Mouse (Mus musculus) midbrain, embryonic 16.5 days (tissue): ENCODE measurements around the gene Tbc1d10a. TPM values are rescaled to one million over a fixed set of nuclear protein-coding genes. Genes with fewer than 3 reads are reported as not detected.
A peak's percentile ranks its signal among the peaks of the same experiment; 100 is the strongest.

Experiments used
- ATAC-seq: fragments of 200-750 bp; cut with Nextera tagmentation; 2 replicates; pipeline ENCODE4 v1.8.0; 2017; ENCODE audit warnings: moderate TSS enrichment
- H3K27ac ChIP-seq: fragments of 300-500 bp; sonication (generic); 2 replicates; pipeline ENCODE4 v1.5.1; 2014; ENCODE audit warnings: mild to moderate bottlenecking, low read length, mixed read lengths
- H3K27me3 ChIP-seq: fragments of 300-500 bp; sonication (generic); 2 replicates; pipeline ENCODE4 v1.6.1; 2014; ENCODE audit warnings: low read depth, low read length, mixed read lengths; ENCODE audit not compliant: control insufficient read depth, insufficient read depth
- H3K36me3 ChIP-seq: fragments of 300-500 bp; sonication (generic); 2 replicates; pipeline ENCODE4 v1.6.1; 2014; ENCODE audit warnings: mild to moderate bottlenecking, low read length, moderate library complexity, mixed read lengths; ENCODE audit not compliant: control insufficient read depth, insufficient read depth
- H3K4me1 ChIP-seq: fragments of 300-500 bp; sonication (generic); 2 replicates; pipeline ENCODE4 v1.6.1; 2014; ENCODE audit warnings: mild to moderate bottlenecking, low read length, mixed read lengths; ENCODE audit not compliant: control insufficient read depth, insufficient read depth
- H3K4me2 ChIP-seq: fragments of 300-500 bp; sonication (generic); 2 replicates; pipeline ENCODE4 v1.6.1; 2014; ENCODE audit warnings: mild to moderate bottlenecking, low read length, mixed read lengths
- H3K4me3 ChIP-seq: fragments of 300-500 bp; sonication (generic); 2 replicates; pipeline ENCODE4 v1.5.1; 2014; ENCODE audit warnings: low read depth, mild to moderate bottlenecking, low read length, moderate library complexity, mixed read lengths
- H3K9ac ChIP-seq: fragments of 300-500 bp; sonication (generic); 2 replicates; pipeline ENCODE4 v1.6.1; 2014; ENCODE audit warnings: low read depth, low read length, mixed read lengths
- H3K9me3 ChIP-seq: fragments of 300-500 bp; sonication (generic); replicated peaks from 2 replicates; pipeline ENCODE4 v1.6.1; 2014; ENCODE audit warnings: mild to moderate bottlenecking, low read length, mixed read lengths; ENCODE audit not compliant: control insufficient read depth, poor library complexity, severe bottlenecking
- WGBS: fragments of 180-500 bp; shearing (Covaris S2); extraction: QIAGEN DNeasy Blood & Tissue Kit; methylation state at CpG from one replicate; pipeline ENCODE4 v1.1.7; 2014; 5-methylcytosine and 5-hydroxymethylcytosine counted together
- polyA plus RNA-seq: library from polyadenylated mRNA; unstranded; fragments of >200 nt; fragmentation: Nextera tagmentation; extraction: Ambion mirVana; gene quantifications from 2 replicates; pipeline ENCODE4 v1.2.1, GENCODE M21; 2015

Gene Tbc1d10a
- polyA plus RNA-seq, 1 experiment from 2014 or later = 34.8 TPM

DNA sequence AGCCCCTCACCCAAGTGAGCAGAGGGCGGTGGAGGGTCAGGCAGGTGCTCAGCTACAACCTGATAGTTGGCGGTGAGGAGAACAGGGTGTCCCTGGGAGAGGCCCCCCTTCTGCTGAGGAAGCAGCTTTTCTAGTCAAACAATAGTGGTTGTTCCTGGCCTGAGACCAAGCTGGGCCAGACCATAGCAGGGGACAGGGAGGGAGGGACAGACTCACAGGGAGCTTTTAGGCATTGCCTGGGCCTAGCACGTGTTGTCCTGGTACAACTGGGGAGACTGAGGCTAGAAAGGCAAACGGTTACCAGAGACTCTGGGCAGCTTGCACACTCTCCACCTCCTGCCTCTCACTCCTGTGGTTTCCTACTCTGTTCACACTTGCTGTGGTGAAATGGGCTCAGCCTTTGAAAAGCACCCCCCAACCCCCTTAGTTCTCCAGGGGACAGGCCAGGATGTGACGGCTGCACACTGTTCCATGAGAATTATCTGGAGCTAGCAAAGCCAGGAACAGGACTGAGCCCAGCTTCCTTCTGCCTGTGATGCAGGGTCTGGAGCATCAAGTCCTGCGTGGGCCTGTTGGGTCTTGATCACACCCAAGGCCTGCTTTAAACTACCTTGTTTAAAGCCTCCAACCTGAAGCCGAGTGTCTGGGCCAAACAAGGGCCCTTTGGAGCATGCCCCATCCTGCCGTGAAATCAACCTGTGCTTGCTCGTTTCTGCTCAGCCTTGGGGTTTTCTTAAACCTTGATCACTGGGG is 29.8 kb downstream of the Tbc1d10a start:
- ATAC-seq = no peak
- WGBS = 78% methylated on average over 9 of the region's 9 CpGs
- Histone ChIP-seq H3K27ac (no peak overlapping the region), H3K27me3 (peaks cover 14% of the 10 kb centered on the region), H3K9me3 (no peaks in the 10 kb centered on the region; the same call in 1 of the 2 replicates), H3K9ac (no peak overlapping the region), H3K4me2 (no peak overlapping the region), H3K4me3 (no peak overlapping the region), H3K36me3 (peaks cover 20% of the 10 kb centered on the region; the same call in 1 of the 2 replicates), H3K4me1 (peaks cover 7% of the 10 kb centered on the region; the same call in 1 of the 2 replicates)

DNA sequence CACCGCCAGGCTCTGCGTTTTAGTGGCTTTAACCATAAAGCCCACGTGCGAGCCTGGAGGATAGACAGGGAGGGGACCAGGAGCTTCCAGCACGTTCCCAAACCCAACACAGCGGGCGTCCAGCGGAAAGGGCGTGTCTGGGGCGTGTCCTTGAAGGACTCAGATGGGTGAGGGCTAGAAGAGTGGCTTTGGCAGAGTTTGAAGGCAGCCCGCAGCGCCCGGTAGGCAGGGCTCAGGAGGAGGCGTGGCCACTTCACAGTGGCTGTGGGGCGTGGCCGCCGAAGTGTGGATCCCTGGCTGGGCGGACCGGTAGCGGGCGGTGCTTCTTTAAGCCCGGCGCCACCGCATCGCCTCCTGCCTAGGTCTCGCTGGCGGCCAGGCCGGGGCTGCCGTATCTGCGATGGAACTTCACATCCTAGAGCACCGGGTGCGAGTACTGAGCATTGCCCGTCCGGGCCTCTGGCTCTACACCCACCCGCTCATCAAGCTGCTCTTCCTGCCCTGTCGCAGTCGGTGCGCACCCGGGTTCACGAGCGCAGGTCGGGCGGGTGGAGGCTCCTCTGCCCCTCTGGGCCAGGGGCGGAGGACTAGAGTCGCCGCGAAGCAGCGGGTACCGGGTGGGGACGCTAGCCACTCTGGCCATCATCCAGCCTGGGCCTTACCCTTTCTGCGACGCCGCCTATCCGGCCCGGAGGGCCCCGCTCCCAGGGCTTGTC is 31.5 kb downstream of the Tbc1d10a start, which contains the start of gene Castor1:
Gene Castor1 (plus strand): TSS at position 312 of the 716 bp plus-strand sequence.
- H3K9me3 ChIP-seq = no peaks in the 10 kb centered on the region; the same call in 1 of the 2 replicates
- ATAC-seq = peak; percentile 65
- peak within 1 kb of the TSS; percentile 55 for H3K9ac ChIP-seq
- H3K4me3 ChIP-seq = peak within 1 kb of the TSS; percentile 41
- peaks cover 14% of the 10 kb centered on the region for H3K27me3 ChIP-seq
- peak within 1 kb of the TSS; percentile 79 for H3K4me2 ChIP-seq
- peaks cover 13% of the 10 kb centered on the region; the same call in 1 of the 2 replicates for H3K36me3 ChIP-seq
- 2% methylated on average over 56 of the region's 56 CpGs for WGBS
- no peak within 1 kb of the TSS for H3K27ac ChIP-seq
- H3K4me1 ChIP-seq = peaks cover 7% of the 10 kb centered on the region; the same call in 1 of the 2 replicates

DNA sequence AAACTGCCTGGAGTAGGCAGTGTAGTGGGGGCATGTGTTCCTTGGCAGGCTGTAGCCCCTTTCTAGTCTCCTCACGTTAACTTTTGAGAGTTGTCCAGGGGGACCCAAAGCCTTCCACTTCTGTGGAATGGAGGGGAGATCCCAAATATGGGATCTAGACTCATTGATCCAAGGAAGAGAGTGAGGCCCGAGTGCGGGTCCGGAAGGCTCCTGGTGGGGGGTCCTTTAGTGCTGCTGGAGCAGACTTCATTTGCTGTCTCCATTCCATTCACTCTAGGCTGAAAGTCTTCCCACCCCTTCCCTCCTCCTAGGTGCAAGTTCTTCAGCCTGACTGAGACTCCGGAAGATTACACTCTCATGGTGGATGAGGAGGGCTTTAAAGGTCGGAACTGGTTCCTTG is 32.0 kb downstream of the Tbc1d10a start:
- Histone ChIP-seq H3K4me1 (peaks cover 7% of the 10 kb centered on the region; the same call in 1 of the 2 replicates), H3K4me2 (peak overlapping the region; percentile 79), H3K9me3 (no peaks in the 10 kb centered on the region; the same call in 1 of the 2 replicates), H3K4me3 (peak overlapping the region; percentile 41), H3K27ac (no peak overlapping the region), H3K27me3 (peaks cover 14% of the 10 kb centered on the region), H3K36me3 (peaks cover 10% of the 10 kb centered on the region; the same call in 1 of the 2 replicates), H3K9ac (peak overlapping the region; percentile 55)
- 4% methylated on average over 6 of the region's 6 CpGs for WGBS
- ATAC-seq = 0 out of 2 replicates have a peak, but pooled peaks have one; percentile 33

DNA sequence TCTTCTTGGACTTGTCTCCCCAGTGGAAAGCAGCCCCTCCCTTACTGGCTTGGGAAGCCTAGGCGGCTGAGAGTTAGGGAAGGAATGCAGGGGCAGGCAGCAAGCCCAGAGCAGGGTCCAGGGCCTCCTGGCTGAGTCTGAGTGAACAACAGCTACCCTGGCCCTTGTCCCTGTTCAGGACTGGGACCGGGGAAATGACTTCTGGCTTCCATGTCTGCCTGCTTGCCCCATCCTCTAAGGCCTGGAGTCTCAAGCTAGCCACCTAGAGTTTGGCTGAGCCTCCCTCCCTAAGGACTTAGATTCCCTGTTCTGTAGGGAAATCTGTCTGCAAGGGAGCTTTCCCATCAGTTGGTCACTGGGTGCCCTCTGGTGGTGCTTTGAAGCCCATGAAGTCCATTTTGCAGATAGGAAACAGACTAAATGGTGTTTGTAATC is 32.7 kb downstream of the Tbc1d10a start:
- H3K9me3 ChIP-seq = no peaks in the 10 kb centered on the region; the same call in 1 of the 2 replicates
- H3K4me3 ChIP-seq = no peak overlapping the region
- 15% methylated on average over 2 of the region's 2 CpGs for WGBS
- H3K9ac ChIP-seq = no peak overlapping the region
- H3K4me2 ChIP-seq = no peak overlapping the region
- peaks cover 14% of the 10 kb centered on the region for H3K27me3 ChIP-seq
- H3K4me1 ChIP-seq = peaks cover 7% of the 10 kb centered on the region; the same call in 1 of the 2 replicates
- no peak for ATAC-seq
- H3K27ac ChIP-seq = no peak overlapping the region
- peaks cover 6% of the 10 kb centered on the region; the same call in 1 of the 2 replicates for H3K36me3 ChIP-seq

DNA sequence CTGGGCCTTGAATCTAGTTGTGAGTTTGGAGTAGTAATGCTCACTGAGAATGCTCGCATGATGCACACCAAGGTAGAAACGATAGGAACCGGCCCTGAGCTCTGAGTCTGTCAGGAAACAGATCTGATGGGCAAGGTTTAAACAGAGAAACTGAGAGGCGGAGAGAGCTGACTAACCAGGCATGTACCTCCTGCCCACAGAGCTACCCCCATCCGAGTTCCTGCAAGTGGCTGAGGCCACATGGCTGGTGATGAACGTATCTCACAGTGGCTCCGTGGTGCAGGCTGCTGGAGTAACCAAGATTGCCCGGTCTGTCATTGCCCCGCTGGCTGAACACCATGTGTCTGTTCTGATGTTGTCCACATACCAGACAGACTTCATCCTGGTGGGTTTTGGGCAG is 33.3 kb downstream of the Tbc1d10a start:
- Histone ChIP-seq H3K27me3 (peaks cover 14% of the 10 kb centered on the region), H3K9me3 (no peaks in the 10 kb centered on the region; the same call in 1 of the 2 replicates), H3K4me1 (peaks cover 7% of the 10 kb centered on the region; the same call in 1 of the 2 replicates), H3K4me2 (no peak overlapping the region), H3K36me3 (peaks cover 4% of the 10 kb centered on the region; the same call in 1 of the 2 replicates), H3K27ac (no peak overlapping the region), H3K9ac (no peak overlapping the region), H3K4me3 (no peak overlapping the region)
- ATAC-seq = no peak
- WGBS = 67% methylated on average over 9 of the region's 9 CpGs

DNA sequence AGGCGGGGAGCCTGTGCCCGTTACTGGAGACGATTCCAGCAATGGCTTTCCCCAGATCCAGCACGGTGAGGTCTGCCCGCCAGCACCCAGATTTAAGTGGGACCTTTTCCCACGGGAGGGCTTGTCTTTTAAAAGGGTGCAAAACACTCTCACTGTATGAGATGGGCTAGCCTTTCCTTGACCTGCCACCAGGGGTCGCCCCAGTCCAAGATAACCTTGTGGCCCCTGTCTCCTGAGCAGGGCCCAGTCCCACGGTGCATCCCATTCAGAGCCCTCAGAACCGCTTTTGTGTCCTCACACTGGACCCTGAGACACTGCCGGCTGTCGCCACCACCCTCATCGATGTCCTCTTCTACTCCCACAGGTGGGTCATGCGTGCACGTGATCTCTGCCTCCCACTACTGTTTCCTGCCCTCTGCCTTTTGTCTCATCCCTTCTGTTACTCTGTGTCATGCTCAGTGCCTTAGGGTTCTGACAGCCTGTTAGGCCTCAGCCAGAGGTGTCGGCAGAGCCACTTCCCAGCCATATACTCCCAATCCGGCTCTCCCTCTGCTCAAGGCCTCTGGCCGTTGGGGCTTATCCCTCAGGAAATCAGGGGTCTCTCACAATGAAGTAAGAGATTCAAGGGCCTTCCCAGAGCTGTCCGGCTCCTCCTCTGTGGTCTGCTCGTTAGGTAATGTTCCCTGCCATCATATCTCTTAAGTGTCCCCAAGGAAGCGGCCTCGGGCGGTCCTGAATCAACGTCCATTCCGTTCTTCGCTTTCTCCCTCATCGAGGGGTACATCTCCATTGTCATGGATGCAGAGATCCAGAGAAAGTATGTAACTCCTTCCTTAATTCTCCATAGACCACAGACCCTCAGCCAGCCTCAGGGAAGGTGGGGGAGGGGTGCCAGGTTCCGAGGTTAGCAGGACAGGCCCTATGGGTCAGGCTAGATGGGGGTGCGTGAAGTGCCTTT is 34.1 kb downstream of the Tbc1d10a start:
- Histone ChIP-seq H3K4me1 (peaks cover 7% of the 10 kb centered on the region; the same call in 1 of the 2 replicates), H3K9ac (no peak overlapping the region), H3K36me3 (no peaks in the 10 kb centered on the region), H3K9me3 (no peaks in the 10 kb centered on the region; the same call in 1 of the 2 replicates), H3K27me3 (peaks cover 14% of the 10 kb centered on the region), H3K27ac (no peak overlapping the region), H3K4me3 (no peak overlapping the region), H3K4me2 (no peak overlapping the region)
- WGBS = 46% methylated on average over 28 of the region's 28 CpGs
- no peak for ATAC-seq

DNA sequence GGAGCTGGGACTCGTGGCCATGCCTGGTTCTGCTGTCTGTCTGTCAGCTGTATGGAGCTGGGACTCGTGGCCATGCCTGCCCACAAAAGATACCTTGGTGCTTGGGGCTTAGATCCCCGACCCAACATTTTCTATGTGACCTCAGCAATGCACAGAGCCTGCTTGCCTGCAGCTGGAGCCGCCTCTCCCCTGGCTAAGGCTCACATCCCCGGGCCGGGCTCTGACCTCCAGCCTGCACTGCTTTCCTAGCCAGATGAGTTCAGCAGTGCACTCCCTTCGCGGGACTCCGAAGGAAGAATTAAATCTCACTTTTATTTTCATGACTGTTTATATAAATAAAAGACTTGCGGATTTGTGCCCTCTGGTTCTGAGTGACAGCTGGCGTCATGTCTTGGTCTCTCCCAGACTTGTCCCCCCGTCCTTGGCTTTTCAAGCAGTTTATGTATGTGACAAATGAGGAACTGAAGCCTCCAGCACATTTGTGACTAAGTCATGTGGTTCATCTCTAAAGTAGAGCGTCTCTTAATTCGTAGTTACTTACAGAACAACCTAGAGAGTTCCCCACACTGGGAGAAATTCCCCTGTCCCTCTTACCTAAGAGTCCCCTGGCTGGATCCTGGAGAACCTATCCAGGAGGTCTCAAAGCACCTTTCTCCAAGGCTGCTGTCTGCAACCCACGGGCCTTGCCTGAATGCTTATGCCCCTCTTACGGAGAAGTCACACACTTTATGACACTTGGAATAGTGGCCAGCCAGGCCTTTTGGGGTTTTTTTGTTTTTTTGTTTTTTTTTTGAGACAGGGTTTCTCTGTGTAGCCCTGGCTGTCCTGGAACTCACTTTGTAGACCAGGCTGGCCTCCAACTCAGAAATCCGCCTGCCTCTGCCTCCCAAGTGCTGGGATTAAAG is 35.7 kb downstream of the Tbc1d10a start:
- no peak overlapping the region for H3K4me2 ChIP-seq
- peaks cover 12% of the 10 kb centered on the region for H3K27me3 ChIP-seq
- peaks cover 7% of the 10 kb centered on the region; the same call in 1 of the 2 replicates for H3K4me1 ChIP-seq
- no peaks in the 10 kb centered on the region; the same call in 1 of the 2 replicates for H3K9me3 ChIP-seq
- H3K27ac ChIP-seq = no peak overlapping the region
- no peak for ATAC-seq
- 72% methylated on average over 17 of the region's 17 CpGs for WGBS
- no peak overlapping the region for H3K9ac ChIP-seq
- H3K36me3 ChIP-seq = no peaks in the 10 kb centered on the region
- H3K4me3 ChIP-seq = no peak overlapping the region
